Mouse (Mus musculus): Measurements from ENCODE around the gene Kat6b.

Kat6b gene

DNA sequence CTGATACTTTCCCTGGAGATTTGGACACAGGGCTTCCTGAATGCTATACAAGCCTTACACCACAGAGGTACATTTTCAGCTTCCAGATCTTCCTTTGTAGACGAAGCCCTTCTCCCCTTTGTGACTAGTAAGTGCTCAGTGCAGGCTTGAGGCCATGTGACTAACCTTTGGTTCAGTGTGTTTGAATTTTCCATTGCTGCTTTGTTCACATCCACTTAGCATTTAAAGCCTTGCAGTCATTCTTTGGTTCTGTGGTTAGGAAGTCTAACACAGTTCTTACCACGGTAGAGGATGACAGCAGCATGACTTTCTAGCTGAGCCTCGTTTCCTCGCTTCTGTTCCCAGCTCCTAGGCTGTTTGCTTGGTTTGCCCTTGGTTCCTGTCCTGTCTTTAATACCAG is 44.4 kb downstream of the Kat6b start:
- DNase-seq = no peak

DNA sequence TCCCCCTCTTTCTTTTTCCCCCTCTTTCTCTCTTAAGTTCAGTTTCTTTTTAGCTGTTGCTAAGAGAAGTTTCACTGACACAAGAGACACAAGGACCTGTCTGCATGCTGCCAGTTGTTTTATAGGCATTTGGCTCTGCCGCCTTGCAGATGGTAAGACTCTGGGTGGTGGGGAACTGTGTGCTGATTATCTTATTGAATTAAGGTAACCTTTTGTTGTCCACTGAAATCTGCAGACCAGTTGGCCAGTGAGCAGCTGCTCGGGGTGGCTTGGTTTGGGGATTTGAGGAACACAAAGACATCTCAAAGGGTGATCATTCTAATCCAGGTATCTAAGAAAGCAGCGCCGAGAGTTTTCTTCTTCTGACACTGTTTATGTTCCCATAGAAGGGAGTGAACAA is 52.3 kb downstream of the Kat6b start:
- no peak for DNase-seq

DNA sequence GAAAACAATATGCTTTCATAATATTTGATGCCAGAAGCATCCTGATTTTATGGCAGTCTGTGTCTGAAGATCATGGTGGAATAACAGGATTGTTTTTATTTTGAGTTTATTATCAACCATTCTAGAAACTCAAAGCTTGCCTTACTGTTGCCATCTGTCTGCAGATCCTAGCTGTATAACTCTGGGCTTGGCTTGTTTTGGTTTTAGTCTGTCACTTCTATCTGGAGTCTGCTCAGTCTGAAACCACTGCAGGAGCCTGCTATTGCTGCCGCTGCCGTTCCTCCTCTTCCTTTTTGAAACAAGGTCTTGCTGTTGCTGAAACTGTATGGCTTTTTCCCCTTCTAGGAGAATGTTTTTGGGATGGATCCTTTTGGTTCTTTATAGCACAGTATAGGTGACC is 52.8 kb downstream of the Kat6b start:
- no peak for DNase-seq

DNA sequence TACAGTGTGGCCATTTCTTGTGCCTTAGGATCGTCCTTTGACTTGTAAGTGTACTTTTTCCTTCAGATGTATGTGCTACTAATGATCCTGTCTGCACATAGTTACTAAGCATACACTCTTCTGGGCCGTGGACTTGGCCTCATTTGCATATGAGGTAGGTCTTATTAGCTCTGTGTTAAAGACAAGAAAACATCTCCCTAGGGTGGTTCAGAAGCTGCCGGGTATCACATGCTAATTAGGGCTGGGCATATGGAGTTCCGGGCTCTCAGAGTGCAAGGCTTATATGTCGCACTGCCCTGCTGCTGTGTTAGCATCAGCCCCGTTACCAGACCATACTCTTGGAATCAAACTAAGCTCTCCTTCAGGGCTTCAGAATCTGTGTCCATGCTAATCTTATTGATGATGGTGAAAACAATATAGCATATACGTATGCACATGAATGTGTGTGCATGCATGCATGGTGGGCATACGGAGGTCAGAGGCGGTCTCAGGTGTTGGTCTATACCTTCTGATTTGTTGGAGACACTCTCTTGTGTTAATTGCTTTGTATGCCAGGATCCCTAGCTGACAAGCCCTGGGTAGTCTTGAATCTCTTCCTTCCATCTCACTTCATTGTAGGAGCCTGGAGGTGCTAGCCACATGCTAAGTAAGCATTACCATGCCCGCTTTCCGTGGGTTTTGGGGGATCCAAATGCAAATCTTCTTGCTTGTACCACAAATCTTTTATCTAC is 53.5 kb downstream of the Kat6b start:
- no peak for DNase-seq

DNA sequence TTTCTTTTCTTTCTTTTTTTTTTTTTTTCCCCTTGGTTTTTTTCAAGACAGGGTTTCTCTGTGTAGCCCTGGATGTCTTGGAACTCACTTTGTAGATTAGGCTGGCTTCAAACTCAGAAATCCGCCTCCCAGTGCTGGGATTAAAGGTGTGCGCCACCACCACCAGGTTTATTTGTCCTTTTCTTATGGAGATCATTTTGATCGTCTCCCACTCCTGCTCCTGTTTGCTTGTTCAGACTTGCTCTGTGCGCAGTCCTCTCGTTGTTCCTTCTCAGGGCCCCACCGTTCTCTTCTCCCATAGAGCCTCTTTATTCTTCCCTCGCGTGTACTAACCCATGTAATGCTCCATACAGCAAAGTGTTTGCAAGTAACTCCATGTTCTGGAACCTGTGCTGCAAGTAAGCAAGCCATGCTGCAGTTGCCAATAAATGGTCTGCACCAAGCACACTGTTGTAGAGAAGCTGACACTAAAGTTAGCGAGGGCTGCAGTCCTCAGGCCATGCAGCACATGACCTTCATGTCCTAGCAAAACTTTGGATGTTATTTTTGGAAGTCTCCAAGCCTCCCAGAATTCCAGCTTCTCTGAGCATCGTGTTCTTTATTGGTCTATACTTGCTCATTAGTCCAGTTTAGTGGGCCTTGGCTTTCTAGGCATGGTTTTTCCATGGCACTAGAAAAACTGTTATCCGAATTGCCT is 55.4 kb downstream of the Kat6b start:
- no peak for DNase-seq

DNA sequence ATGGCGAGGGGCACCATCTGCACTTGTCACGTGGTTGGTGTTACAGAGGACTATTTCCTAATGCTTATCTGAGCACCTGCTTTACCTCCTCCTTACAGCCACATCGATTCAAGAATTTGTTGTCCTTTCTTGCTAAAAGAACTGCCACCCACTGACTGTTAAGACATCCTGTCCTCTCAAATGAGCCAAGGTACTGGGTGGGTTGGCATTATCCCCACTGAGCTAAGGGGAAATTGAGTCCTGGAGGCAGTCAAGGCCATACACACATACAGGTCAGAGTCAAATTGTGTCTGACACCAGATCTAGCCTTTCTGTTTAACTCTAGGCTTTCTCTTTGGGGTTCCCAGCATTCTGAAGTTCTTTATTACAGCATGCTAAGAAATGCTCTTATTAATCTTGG is 56.6 kb downstream of the Kat6b start:
- no peak for DNase-seq

DNA sequence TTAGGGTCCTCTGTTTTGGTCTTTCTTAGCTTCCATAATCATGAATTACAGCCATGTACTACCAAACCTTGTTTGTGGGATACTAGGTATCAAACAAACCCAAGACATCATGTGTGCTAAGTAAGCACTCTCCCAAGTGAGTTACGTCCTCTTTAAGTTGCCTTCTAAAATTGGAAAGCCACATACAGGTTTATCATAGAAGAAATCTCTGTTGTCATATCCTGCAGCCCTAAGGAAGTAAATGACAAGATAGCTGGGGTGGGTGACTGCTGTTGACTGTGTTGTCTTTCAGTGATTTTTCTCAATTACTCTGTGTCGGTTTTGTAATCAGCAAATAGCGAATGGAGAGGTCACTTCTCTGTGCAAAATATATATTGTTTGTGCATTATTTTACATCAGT is 58.5 kb downstream of the Kat6b start:
- DNase-seq = no peak

DNA sequence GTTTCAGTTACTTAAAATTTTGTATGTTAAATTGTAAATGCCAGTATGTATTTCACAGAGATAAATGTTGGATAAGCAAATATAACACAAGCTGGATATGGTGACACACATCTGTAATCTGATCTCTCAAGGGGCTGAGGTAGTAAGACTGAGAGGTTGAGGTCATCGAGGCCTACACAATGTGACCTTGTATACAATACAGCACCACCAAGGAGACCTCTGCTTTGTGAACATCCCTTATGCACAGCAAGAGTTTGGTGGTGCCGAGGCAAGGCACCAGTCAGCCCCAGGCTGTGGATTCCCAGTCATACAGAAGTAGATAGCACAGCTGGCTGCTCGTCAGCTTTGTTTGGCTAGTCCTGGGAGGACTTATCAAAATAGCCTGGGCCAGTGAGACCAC is 59.1 kb downstream of the Kat6b start:
- DNase-seq = no peak

DNA sequence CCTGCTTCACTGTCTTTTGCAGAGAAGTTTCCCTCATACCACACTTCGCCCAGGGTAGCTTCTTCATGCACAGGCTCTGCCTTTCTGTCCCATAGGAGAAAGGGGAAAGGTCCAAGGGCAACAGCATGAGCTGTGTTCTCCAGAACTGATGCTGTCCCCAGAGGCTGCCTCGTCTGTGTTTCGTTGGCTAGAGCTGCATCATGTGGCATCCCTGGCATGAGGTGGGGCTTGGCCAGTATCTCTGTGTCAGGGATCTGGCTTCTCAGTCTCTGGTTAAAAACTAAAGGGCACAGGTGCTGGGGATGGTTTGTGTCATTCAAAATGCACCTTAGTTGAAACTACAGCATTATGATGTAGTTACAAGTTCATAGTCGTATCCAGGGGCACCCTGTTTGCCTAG is 64.3 kb downstream of the Kat6b start:
- peak in 1 of 2 experiments; percentile 28 for DNase-seq

DNA sequence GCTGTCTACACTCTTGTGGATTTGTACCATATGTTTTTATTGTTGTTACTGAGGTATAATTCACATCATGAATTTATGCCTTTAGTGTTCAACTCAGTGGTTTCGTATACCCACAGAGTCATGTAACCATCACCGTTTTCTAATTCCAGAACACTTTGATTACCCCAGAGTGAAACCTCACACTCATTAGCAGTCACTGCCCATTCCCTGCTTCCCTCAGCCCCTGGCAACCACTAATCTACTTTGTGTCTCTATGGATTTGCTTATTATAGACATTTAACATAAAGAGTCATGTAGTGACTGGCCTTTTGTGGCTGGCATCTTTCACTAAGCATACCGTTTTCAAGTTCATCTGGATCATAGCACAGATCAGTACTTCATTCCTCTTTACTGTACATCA is 65.1 kb downstream of the Kat6b start:
- DNase-seq = no peak

DNA sequence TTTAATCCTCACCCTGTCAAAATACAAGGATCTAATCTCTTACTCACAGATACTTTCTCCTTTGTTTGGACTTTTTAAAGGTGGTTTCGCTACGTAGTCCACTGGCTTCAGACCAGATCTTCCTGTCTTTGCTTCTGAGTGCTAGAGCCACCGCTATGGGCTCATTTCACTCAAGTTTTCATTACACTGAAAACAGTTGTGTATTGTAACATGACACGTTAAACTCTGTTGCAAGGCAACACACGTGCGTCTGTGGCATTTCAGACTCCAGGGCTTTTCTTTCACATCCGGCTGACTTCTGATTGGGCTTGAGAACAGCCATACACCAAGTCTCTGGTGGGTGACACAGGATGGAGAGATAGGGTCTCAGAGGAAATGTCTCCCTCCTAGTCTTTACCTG is 66.1 kb downstream of the Kat6b start:
- DNase-seq = no peak

DNA sequence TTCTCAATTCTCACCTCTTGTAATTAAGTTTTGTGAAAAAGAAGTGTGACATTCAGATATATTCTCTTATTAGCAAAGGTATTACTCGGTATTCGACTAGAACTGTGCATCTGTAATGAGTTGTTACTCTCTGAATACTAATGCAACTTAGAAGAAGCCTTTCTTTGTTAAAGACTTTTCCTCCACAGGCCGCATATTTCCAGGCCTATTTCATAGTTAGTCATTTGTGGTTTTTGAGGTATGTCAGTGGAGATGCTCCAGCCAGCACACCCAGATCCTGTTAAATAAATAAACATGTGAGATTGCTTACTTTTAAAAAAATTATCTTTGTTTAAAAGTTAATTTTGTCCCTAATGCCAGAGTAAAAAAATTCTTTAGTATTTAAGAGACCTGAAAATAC is 66.7 kb downstream of the Kat6b start:
- DNase-seq = no peak

DNA sequence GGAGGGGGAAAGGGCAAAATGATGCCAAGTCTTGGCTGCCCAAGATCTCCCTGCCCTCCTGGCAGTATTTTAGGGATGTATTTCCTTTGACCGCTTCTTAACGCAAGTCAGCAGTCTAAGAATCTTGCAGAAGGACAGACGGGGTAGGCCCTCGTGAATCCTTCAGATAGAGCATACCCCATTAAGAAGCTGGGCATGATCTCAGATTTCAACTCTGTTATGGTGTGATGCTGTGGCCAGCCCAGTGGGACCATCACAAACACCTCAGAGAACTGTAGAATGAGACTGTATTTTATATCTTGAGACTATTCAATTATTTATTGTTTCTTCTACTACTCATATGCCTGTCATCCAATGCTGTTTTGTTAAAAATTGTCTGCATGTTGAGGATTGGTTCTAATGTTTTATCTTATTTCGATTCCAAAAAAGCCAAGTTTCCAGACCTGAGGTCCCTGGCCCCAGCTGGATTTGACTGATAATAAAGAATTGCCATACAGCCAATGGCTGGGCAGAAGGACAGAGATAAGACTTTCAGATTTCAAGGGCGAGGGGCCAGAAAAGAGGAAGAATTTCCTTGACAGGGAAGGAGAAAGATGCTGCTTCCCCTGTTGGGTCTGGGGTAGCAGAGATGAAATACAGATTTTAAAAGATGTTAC is 67.8 kb downstream of the Kat6b start:
- DNase-seq = no peak

DNA sequence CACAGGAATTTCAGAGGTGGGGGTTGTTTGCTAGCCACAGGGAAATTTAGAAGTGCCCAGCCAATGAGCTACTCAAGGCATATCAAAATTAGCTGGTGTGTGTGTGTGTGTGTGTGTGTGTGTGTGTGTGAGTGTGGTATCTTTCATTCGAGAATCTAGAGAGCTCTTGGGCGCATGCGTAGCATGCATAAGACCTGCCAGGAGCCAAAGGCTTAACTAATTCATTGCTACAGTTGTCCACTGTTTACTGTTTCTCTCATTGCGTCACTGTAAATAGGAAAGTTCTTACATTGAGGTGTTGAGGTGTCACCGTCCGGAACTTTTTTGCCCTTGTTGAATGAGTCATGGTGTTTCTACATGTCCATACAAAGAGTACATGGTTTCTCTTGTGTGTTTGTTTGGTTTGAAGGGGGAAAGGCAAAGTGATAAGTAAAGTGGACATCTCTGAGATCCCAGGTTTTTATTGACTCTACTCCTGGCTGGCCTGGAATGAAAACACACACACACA is 68.4 kb downstream of the Kat6b start:
- DNase-seq = no peak

DNA sequence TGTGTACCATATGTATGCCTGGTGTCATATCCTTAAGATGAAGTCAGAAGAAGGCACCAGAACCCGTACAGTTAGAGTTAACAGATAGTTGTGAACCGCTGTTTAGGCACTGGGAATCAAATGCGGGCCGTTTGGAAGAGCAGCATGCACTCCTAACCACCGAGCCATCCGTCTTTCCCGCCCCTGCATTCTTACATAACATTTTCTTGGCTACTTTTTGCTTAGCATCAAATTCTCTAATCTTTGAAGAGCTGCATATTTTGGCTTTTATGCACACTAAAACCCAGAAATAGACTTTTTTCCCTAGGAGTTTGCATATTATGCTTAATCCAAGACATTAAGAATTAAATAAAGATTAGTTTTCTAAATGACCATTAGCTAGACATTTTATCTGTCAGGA is 69.3 kb downstream of the Kat6b start:
- DNase-seq = no peak

DNA sequence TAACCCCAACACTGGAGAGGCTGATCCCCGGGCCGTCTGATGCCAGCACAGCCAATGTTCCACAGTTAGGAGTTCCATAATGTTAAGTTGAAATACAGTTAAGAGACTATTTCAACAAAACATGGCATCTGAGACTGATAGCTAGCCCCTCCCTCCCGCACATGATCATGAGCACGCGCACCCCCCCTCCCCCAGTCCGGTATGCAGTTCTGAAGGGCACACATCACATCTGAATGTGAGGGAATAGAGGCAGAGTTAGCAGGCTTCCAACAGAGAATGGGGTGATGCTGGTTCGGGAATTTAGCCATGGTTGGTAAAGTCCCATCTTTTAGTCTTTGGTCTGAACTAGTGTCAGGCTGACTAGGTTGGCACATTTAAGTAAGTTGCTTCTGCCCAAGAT is 70.4 kb downstream of the Kat6b start:
- no peak for DNase-seq

DNA sequence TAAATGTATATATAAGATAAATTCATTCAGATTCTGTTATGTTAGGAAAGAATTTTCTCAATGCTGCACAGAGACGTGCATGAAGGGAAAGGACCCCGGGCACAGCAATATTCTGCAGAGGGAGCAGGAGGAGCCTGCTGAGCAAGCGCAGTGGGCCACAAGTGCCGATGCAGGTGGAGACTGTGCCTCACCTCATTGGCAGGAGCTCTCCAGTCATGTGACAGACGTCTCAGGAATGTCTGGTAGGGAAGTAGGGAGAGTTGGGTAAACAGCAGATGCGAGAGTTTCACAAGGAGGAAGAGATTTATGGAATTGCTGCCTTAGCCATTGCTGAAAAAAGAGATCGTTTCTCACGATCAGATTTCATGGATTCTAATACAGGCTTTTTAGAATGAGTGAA is 71.7 kb downstream of the Kat6b start:
- no peak for DNase-seq

DNA sequence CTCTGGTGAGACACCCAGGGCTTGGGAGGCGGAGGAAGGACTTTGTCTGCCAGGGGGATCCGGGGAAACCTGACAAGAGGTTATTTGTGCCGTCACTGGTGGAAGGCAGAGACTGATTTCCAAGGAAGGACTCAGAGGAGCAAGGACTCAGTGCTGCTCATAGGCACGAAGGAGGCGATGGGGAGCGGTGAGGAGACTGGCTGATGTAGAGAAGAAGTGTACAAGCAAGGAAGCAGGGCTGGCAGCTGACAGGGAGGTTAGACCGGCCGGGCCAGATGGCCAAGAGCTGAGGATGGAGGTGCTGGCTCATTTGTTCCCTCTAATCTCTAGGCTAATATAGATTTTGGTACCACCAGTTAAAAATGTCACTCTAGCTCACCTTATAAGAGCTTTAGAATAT is 72.8 kb downstream of the Kat6b start:
- DNase-seq = peak; percentile 51 to 68

DNA sequence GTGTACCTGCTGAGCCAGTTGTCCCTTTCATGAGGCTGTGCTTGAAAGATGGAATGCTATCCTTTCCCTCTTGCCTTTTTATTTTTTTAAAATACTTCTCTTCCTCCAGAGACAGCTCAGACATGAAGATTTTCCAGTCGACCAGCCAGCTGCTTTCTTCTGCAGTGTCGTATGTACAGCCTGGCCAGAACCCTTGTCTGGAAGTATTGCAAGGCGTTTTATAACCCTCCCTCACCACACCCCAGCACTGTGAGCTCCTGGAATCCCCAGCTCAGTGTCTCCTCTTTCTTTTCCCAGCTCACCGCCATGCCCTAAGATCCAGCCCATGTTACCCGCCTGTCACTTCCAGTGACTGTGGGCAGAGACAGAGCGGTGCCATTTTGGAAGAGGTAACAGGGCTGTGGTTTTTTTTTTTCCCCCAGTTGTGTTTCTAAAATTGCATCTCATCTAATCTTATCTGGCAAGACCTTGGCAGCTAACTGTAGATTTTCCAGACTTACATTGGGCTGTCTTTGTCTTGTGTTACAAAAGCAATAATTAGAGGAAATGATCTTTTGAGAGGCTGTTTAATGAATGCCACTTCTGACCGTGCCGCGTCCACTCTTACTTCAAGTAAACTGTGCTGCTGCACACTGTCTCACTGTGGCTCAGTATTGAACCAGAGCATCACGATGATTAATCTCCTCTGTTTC is 77.4 kb downstream of the Kat6b start:
- DNase-seq = no peak

DNA sequence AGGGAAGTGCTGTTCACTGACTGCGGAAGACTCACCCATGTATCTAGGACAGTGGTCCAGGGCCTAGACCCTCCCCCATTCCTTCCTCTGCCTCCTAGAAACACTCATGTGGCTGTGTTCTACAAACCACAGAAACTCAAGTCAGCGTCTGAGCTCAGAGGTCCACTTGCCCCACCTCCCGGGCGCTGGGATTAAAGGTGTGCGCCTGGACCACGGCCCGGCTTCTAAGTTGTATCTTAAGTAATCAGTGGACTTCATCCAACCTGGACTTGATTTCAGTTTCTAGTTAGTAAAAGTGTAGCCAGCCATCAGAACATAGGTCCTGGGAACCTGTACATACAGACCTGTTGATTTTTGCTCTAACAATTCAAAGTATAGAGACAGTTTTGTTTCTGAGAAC is 78.2 kb downstream of the Kat6b start:
- DNase-seq = no peak

DNA sequence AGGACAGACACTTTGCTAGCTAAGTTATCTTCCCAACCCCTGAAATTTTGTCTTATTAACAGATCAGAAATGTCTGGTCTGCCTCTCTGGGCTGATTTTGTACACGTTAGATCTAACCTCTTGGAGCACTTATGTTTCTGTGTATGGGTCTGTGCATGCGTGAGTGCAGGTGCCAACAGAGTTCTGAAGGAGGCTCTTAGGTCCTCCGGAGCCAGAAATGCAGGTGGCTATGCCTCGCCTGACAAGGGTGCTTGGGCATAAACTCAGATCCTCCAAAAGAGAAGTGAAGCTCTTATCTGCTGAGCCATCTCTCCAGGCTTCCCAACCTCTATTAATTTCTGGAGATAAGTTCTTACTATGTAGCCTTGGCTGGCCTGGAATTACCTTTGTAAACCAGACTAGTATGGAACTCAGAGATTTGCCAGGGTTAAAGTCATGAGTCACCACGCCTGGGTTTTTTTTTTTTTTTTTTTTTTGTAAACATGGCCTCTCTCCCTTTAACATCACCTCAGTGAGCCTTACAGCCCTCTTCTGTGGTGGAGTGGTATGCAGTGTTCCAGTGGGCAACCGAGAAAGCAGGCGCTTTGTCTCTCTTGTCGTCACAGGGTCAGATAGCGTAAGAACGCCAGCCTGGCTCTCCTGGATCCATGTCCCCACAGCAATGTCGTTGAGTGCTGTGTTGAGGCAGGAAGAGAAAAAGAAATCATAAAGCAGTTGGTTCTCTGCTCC is 79.4 kb downstream of the Kat6b start:
- DNase-seq = no peak

DNA sequence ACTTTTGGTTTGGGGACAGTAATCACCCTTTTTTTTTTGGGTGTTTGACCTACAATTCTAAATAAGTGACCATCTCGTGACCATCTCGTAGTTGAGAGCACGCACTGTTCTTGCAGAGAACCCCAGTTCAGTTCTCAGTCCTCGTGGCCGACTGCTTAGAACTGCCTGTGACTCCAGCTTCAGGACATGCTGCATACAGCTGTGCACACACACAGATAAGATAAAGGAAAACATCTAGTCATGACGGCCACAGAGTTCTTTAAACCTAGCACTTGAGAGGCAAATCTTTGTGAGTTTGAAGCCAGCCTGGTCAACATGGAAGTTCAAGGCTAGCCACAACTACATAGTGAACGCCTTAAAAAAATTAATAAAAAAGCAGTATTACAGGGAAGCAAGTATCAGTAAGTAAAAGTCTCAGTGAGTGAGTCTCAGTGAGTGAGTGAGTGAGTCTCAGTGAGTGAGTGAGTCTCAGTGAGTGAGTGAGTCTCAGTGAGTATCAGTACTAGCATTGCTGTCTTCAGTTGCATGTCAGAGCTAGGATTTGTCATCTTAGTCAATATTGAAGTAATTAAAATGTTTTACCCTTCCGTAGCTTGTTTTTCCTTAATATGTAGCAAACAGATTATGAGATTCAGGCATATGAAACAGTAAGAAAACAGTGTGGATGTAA is 80.3 kb downstream of the Kat6b start:
- DNase-seq = no peak

Measured in cerebellum, adult 18-20 months (tissue).